1 mouse cellular context compared by ENCODE assay signal in genomic region chr1:132436320-132436958, GRCm38 (mm10).
TF ChIP-seq lines count a peak whose summit lies in the region.

No protein-coding gene starts in this region.

TF ChIP-seq in CH12.LX, 34 proteins besides CTCF, POLR2A, EP300 and RAD21 (continued from another document):
- TF ChIP-seq MAFK (IDR thresholded peaks at IDR 0.05; ENCODE audit: insufficient replicate concordance, low read length) = no peak
- TF ChIP-seq PAX5 (IDR thresholded peaks at IDR 0.05; ENCODE audit: low read length) = no peak
- no peak for TF ChIP-seq ZNF384 (IDR thresholded peaks at IDR 0.05; ENCODE audit: low read depth, low read length)
- TF ChIP-seq SMC3 (IDR thresholded peaks at IDR 0.05; ENCODE audit: low read depth, low read length) = no peak
- no peak for TF ChIP-seq ZKSCAN1 (IDR thresholded peaks at IDR 0.05; ENCODE audit: borderline replicate concordance, low read depth, low read length)
- no peak for TF ChIP-seq MAZ (IDR thresholded peaks at IDR 0.05; ENCODE audit: low read depth, low read length)
- TF ChIP-seq MXI1 (IDR thresholded peaks at IDR 0.05; ENCODE audit: low read depth, low read length) = no peak
